Mouse (Mus musculus): ENCODE measurements around the gene Olfr661. TPM values are rescaled to one million over a fixed set of nuclear protein-coding genes. Genes with fewer than 3 reads are reported as not detected.

Olfr661 gene
- polyA plus RNA-seq (2015; fragmentation: Nextera tagmentation; extraction: Ambion mirVana), result not detected in 2 replicates

DNA sequence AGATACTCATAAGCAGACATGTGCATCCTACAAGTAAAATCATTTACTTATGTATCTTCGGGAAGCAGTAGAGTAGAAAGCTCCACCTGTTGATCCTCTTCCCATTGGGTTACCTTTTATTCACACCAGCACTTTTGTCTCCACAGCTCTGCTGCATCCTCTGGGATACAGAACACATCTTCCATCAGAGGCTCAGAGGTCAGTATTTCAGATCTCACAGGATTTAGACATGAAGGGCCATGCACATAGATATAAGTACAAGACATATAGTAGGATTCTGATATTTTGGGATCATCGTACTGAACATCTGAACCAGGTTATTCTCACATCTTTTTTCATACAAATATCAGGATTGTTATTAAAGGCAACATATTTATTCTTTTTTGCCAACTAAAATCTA lies at the start of gene Olfr661:
Gene Olfr661 (plus strand): TSS at position 301 of the 400 bp plus-strand sequence.
- H3K4me2 ChIP-seq (ENCODE audit: low read depth, low read length), result no peak within 1 kb of the TSS
- ATAC-seq (ENCODE audit: insufficient read depth, low FRiP score), result no peak
- 91% methylated on average over 2 of the region's 2 CpGs for WGBS

DNA sequence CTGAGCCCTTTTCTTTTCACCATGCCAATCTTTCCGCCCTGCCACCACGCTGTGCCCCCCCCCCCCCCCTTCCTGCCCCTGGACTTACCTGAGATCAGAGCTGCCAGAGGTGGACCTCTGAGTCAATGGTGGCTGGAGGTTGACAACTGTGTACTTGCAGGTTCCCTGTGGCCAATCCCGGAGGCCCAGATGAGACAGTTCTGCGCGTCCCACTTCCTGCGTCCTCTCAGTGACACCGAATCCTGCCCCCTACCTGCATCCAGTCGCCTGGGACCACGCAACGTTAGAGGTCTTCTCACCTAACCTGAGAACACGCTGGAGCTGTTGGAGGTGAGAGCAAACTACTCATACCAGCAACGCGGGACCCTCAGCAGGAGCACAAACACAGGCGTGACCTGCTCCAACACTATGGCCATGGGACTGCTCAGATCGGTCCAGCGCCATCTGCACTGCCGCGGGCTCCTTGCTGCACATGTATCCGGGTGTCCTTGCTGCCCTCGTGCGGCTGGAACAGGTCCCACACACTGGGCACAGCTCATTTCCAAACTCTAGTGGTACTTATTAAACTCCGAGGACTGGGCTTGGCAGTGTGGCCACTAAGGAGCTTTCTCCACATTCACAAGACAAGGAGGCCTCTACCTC lies 39.3 kb upstream of the Olfr661 start, which contains the start of gene Olfr658:
Gene Olfr658 (minus strand): TSS at position 465 of the 642 bp plus-strand sequence.
- no peak within 1 kb of the TSS for H3K27ac ChIP-seq (ENCODE audit: low read length)
- no peaks in the 10 kb centered on the region for H3K4me1 ChIP-seq (ENCODE audit: control insufficient read depth, insufficient read depth, low read length)
- peak; percentile 68; the same call in 1 of the 2 replicates for ATAC-seq (ENCODE audit: insufficient read depth, low FRiP score)
- H3K9me3 ChIP-seq (replicated peaks; ENCODE audit: control insufficient read depth, low read length), result no peaks in the 10 kb centered on the region
- H3K27me3 ChIP-seq (ENCODE audit: control insufficient read depth, insufficient read depth, low read length), result no peaks in the 10 kb centered on the region
- WGBS, result 22% methylated on average over 22 of the region's 22 CpGs
- no peaks in the 10 kb centered on the region for H3K36me3 ChIP-seq (ENCODE audit: control insufficient read depth, insufficient read depth, low read length)
- H3K4me2 ChIP-seq (ENCODE audit: low read depth, low read length), result peak within 1 kb of the TSS; percentile 49
- H3K4me3 ChIP-seq (replicated peaks; ENCODE audit: low read length), result peak within 1 kb of the TSS; percentile 24; the same call in 1 of the 2 replicates
- no peak within 1 kb of the TSS for H3K9ac ChIP-seq (ENCODE audit: low read length)

More for the DNA sequence above, at the start of gene Olfr661:
- Histone ChIP-seq H3K27me3 (ENCODE audit: control insufficient read depth, insufficient read depth, low read length) (no peaks in the 10 kb centered on the region), H3K27ac (ENCODE audit: low read length) (no peak within 1 kb of the TSS), H3K4me1 (ENCODE audit: control insufficient read depth, insufficient read depth, low read length) (no peaks in the 10 kb centered on the region), H3K9ac (ENCODE audit: low read length) (no peak within 1 kb of the TSS), H3K4me3 (replicated peaks; ENCODE audit: low read length) (no peak within 1 kb of the TSS), H3K9me3 (replicated peaks; ENCODE audit: control insufficient read depth, low read length) (no peaks in the 10 kb centered on the region), H3K36me3 (ENCODE audit: control insufficient read depth, insufficient read depth, low read length) (no peaks in the 10 kb centered on the region)

DNA sequence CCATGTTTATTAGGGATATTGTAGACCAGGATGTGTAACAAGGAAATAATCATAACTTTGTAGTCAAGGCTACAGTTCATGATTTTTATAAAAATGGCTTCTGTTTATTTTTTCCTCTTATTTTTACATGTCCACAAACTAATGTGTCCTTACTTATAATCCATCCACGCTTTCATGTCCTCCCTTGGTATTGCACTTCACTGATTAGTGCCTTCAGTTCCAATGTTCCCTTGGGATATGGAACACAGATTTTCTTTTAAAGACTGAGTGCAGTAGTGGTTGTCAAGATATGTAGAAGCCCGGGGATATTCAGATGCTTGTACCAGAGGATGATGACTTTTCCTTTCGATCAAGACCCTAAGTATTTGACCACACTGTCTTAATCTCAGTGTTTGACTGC lies 19.8 kb upstream of the Olfr661 start, which contains the start of gene Olfr659:
Gene Olfr659 (plus strand): TSS at position 301 of the 400 bp plus-strand sequence.
- Histone ChIP-seq H3K27ac (ENCODE audit: low read length) (no peak within 1 kb of the TSS), H3K27me3 (ENCODE audit: control insufficient read depth, insufficient read depth, low read length) (no peaks in the 10 kb centered on the region), H3K4me2 (ENCODE audit: low read depth, low read length) (no peak within 1 kb of the TSS), H3K9ac (ENCODE audit: low read length) (no peak within 1 kb of the TSS), H3K36me3 (ENCODE audit: control insufficient read depth, insufficient read depth, low read length) (no peaks in the 10 kb centered on the region), H3K9me3 (replicated peaks; ENCODE audit: control insufficient read depth, low read length) (no peaks in the 10 kb centered on the region), H3K4me1 (ENCODE audit: control insufficient read depth, insufficient read depth, low read length) (no peaks in the 10 kb centered on the region), H3K4me3 (replicated peaks; ENCODE audit: low read length) (no peak within 1 kb of the TSS)
- no peak for ATAC-seq (ENCODE audit: insufficient read depth, low FRiP score)
- WGBS, result 80% methylated on average over 3 of the region's 3 CpGs

Other genes with a start within 250 kb of the Olfr661 start
- 1.8 and 2.4 TPM in 2 replicates for gene Trim30a, start 221.3 kb upstream of the Olfr661 start, polyA plus RNA-seq (2015; fragmentation: Nextera tagmentation; extraction: Ambion mirVana)
- 0.62 and 1.1 TPM in 2 replicates for gene Trim30d, start 178.7 kb upstream of the Olfr661 start, polyA plus RNA-seq (2015; fragmentation: Nextera tagmentation; extraction: Ambion mirVana)
- gene Olfr651, start 136.4 kb upstream of the Olfr661 start, polyA plus RNA-seq (2015; fragmentation: Nextera tagmentation; extraction: Ambion mirVana), result not detected in 2 replicates
- gene Olfr652, start 125.6 kb upstream of the Olfr661 start, polyA plus RNA-seq (2015; fragmentation: Nextera tagmentation; extraction: Ambion mirVana), result not detected in 2 replicates
- gene Olfr653, start 109.2 kb upstream of the Olfr661 start, polyA plus RNA-seq (2015; fragmentation: Nextera tagmentation; extraction: Ambion mirVana), result not detected in 2 replicates
- gene Olfr654, start 99.5 kb upstream of the Olfr661 start, polyA plus RNA-seq (2015; fragmentation: Nextera tagmentation; extraction: Ambion mirVana), result not detected in 2 replicates
- gene Olfr655, start 84.7 kb upstream of the Olfr661 start, polyA plus RNA-seq (2015; fragmentation: Nextera tagmentation; extraction: Ambion mirVana), result not detected in 2 replicates
- gene Olfr656, start 72.5 kb upstream of the Olfr661 start, polyA plus RNA-seq (2015; fragmentation: Nextera tagmentation; extraction: Ambion mirVana), result not detected in 2 replicates
- not detected in 2 replicates for gene Olfr657, start 61.7 kb upstream of the Olfr661 start, polyA plus RNA-seq (2015; fragmentation: Nextera tagmentation; extraction: Ambion mirVana)
- gene Olfr658, start 39.2 kb upstream of the Olfr661 start, polyA plus RNA-seq (2015; fragmentation: Nextera tagmentation; extraction: Ambion mirVana), result not detected in 2 replicates
- not detected in 2 replicates for gene Olfr659, start 19.7 kb upstream of the Olfr661 start, polyA plus RNA-seq (2015; fragmentation: Nextera tagmentation; extraction: Ambion mirVana)
- gene Usp17le, start 91.0 kb downstream of the Olfr661 start, polyA plus RNA-seq (2015; fragmentation: Nextera tagmentation; extraction: Ambion mirVana), result not detected in 2 replicates
- gene Usp17lb, start 156.1 kb downstream of the Olfr661 start, polyA plus RNA-seq (2015; fragmentation: Nextera tagmentation; extraction: Ambion mirVana), result not detected in 2 replicates
- gene Usp17la, start 170.5 kb downstream of the Olfr661 start, polyA plus RNA-seq (2015; fragmentation: Nextera tagmentation; extraction: Ambion mirVana), result not detected in 2 replicates
- not detected in 2 replicates for gene Olfr665, start 191.5 kb downstream of the Olfr661 start, polyA plus RNA-seq (2015; fragmentation: Nextera tagmentation; extraction: Ambion mirVana)
- gene Olfr666, start 209.5 kb downstream of the Olfr661 start, polyA plus RNA-seq (2015; fragmentation: Nextera tagmentation; extraction: Ambion mirVana), result not detected in 2 replicates
- not detected in 2 replicates for gene Olfr667, start 235.0 kb downstream of the Olfr661 start, polyA plus RNA-seq (2015; fragmentation: Nextera tagmentation; extraction: Ambion mirVana)
- gene Olfr668, start 241.6 kb downstream of the Olfr661 start, polyA plus RNA-seq (2015; fragmentation: Nextera tagmentation; extraction: Ambion mirVana), result not detected in 2 replicates
- gene Olfr669, start 247.7 kb downstream of the Olfr661 start, polyA plus RNA-seq (2015; fragmentation: Nextera tagmentation; extraction: Ambion mirVana), result not detected in 2 replicates

All from stomach, embryonic 16.5 days (tissue).